17 mouse cellular contexts compared by ENCODE assay signal in the genomic region with DNA sequence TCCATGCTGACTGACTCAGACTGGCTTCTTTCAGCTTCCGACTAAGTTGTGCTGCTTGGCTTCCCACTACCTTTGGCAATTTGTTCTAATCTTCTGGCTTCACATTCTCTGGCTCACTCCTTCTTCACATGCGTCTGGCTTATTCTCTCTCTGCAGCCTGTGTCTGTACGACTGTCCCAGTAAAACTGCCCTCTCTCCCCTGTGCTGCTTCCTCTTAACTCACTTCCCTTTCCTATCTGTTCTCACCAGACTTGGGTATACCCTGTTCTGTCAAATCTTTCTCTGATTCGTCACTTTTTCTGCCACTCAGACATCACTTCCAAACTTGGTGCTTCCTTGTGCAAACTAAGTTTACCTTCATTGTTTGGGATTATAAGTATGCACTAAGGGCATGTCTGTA. TPM values are rescaled to one million over a fixed set of nuclear protein-coding genes. Genes with fewer than 3 reads are reported as not detected.
DNase-seq lines count a peak whose midpoint lies in the region; ATAC-seq and TF ChIP-seq lines count a peak whose summit lies in the region.
"Had no signal": no experiment of that assay in that cellular context is flagged by ENCODE, and none has a peak within 500 bp of the region (broad histone marks: within the 10 kb centered on the region; RNA-seq: fewer than 3 reads in every experiment).

No protein-coding gene starts in this region.

- no peaks in the 10 kb centered on the region for H3K9me3 ChIP-seq in liver, embryonic 15.5 days (replicated peaks)
- no peaks in the 10 kb centered on the region for H3K9me3 ChIP-seq in liver, embryonic 11.5 days (ENCODE audit: control insufficient read depth, low read length)
- no peaks in the 10 kb centered on the region for H3K9me3 ChIP-seq in MEL (replicated peaks; ENCODE audit: insufficient read depth, low read length)
- H3K9me3 ChIP-seq: embryonic facial prominence, embryonic 10.5 days; midbrain, embryonic 12.5 days; neural tube, embryonic 12.5 days had no signal

- H3K4me3 ChIP-seq in liver, embryonic 15.5 days (replicated peaks), result no peak overlapping the region
- no peak overlapping the region for H3K4me3 ChIP-seq in liver, embryonic 11.5 days (ENCODE audit: low read depth, low read length)
- H3K4me3 ChIP-seq in MEL (ENCODE audit: control insufficient read depth in 1 of 2, insufficient read depth in 1 of 2, low read depth in 2 of 2, low read length in 2 of 2), result peak overlapping the region; percentile 34 to 56
- peak overlapping the region; percentile 30 for H3K4me3 ChIP-seq in macrophage (ENCODE audit: inconsistent target)
- no peak overlapping the region for H3K4me3 ChIP-seq in layer of hippocampus, adult 2 months
- H3K4me3 ChIP-seq: embryonic facial prominence, embryonic 10.5 days; midbrain, embryonic 12.5 days; neural tube, embryonic 12.5 days had no signal

- H3K36me3 ChIP-seq in liver, embryonic 15.5 days (replicated peaks), result no peaks in the 10 kb centered on the region
- H3K36me3 ChIP-seq in liver, embryonic 11.5 days (ENCODE audit: control insufficient read depth, insufficient read depth, low read length), result no peaks in the 10 kb centered on the region
- peaks cover 0 to 7% of the 10 kb centered on the region in 2 experiments; a peak in 2 of 4 replicates for H3K36me3 ChIP-seq in MEL (ENCODE audit: control insufficient read depth in 1 of 2, insufficient read depth in 2 of 2, low read length in 2 of 2)
- H3K36me3 ChIP-seq in macrophage (ENCODE audit: inconsistent target), result no peaks in the 10 kb centered on the region
- H3K36me3 ChIP-seq: embryonic facial prominence, embryonic 10.5 days; midbrain, embryonic 12.5 days; neural tube, embryonic 12.5 days had no signal

- no peak for ATAC-seq in liver, embryonic 15.5 days (ENCODE audit: insufficient read depth)
- no peak for ATAC-seq in liver, embryonic 11.5 days (replicated peaks; ENCODE audit: low FRiP score)

- TF ChIP-seq EP300 in MEL (IDR thresholded peaks at IDR 0.05; ENCODE audit: low read depth in 1 of 2, low read length in 2 of 2), result peak; percentile 33 to 44; a peak in 2 of 4 replicates

- peak overlapping the region; percentile 20; the same call in 1 of the 2 replicates for H3K27ac ChIP-seq in liver, embryonic 15.5 days (replicated peaks)
- no peak overlapping the region for H3K27ac ChIP-seq in liver, embryonic 11.5 days (ENCODE audit: low read depth, low read length)
- H3K27ac ChIP-seq in MEL (ENCODE audit: control insufficient read depth, low read depth, low read length), result peak overlapping the region; percentile 88
- peak overlapping the region; percentile 37 for H3K27ac ChIP-seq in macrophage
- H3K27ac ChIP-seq in layer of hippocampus, adult 2 months, result no peak overlapping the region
- H3K27ac ChIP-seq: embryonic facial prominence, embryonic 10.5 days; midbrain, embryonic 12.5 days; neural tube, embryonic 12.5 days had no signal

- H3K79me2 ChIP-seq in MEL (ENCODE audit: control insufficient read depth, insufficient read depth, low read length, poor library complexity) (no peaks in the 10 kb centered on the region), macrophage (ENCODE audit: inconsistent target) (no peaks in the 10 kb centered on the region)

- no peak overlapping the region; the same call in 1 of the 2 replicates for H3K4me2 ChIP-seq in liver, embryonic 15.5 days
- no peak overlapping the region for H3K4me2 ChIP-seq in liver, embryonic 11.5 days
- H3K4me2 ChIP-seq: midbrain, embryonic 12.5 days; neural tube, embryonic 12.5 days had no signal

- no peaks in the 10 kb centered on the region for H3K27me3 ChIP-seq in liver, embryonic 15.5 days
- no peaks in the 10 kb centered on the region for H3K27me3 ChIP-seq in liver, embryonic 11.5 days (replicated peaks; ENCODE audit: control insufficient read depth, insufficient read depth, low read length)
- H3K27me3 ChIP-seq in MEL (ENCODE audit: control insufficient read depth in 1 of 2, insufficient read depth in 2 of 2, low read length in 2 of 2), result no peaks in the 10 kb centered on the region
- H3K27me3 ChIP-seq: neural tube, embryonic 12.5 days had no signal

- no peak for DNase-seq in liver, embryonic 11.5 days (ENCODE audit: low spot score)
- DNase-seq in MEL (ENCODE audit: low read depth, low spot score), result peak; percentile 89
- DNase-seq in ovary, adult 18-20 months (ENCODE audit: low spot score), result no peak
- DNase-seq in layer of hippocampus, adult 2 months (ENCODE audit: low spot score in 2 of 2), result no peak
- no peak for DNase-seq in left cerebral cortex, adult 18-20 months (ENCODE audit: low spot score in 2 of 2)
- DNase-seq: cerebellum, adult 8-10 months; kidney, adult 18-20 months; kidney, postnatal 14 days; liver, postnatal 0 days; lung, postnatal 14 days; right cerebral cortex, postnatal 14 days; thymus, adult 2 months had no signal

- no peaks in the 10 kb centered on the region; the same call in 1 of the 2 replicates for H3K4me1 ChIP-seq in liver, embryonic 15.5 days (replicated peaks)
- H3K4me1 ChIP-seq in liver, embryonic 11.5 days (replicated peaks; ENCODE audit: control insufficient read depth, insufficient read depth, low read length), result no peaks in the 10 kb centered on the region
- H3K4me1 ChIP-seq in MEL (ENCODE audit: control insufficient read depth in 1 of 2, insufficient read depth in 2 of 2, low read length in 2 of 2), result 0 out of 4 replicates have a peak, but pooled peaks cover 0 to 5% of the 10 kb centered on the region in 2 experiments
- H3K4me1 ChIP-seq: midbrain, embryonic 12.5 days; neural tube, embryonic 12.5 days had no signal

- H3K9ac ChIP-seq in liver, embryonic 15.5 days, result no peak overlapping the region
- no peak overlapping the region for H3K9ac ChIP-seq in liver, embryonic 11.5 days (ENCODE audit: low read depth, low read length)
- peak overlapping the region; percentile 64 for H3K9ac ChIP-seq in MEL (ENCODE audit: control insufficient read depth, low read depth, low read length, poor library complexity, severe bottlenecking)
- H3K9ac ChIP-seq: liver, postnatal 0 days; midbrain, embryonic 12.5 days; neural tube, embryonic 12.5 days had no signal

- no peak for TF ChIP-seq CTCF in MEL (IDR thresholded peaks at IDR 0.05 in 2 of 3, conservative IDR thresholded peaks at IDR 0.05 in 1 of 3; ENCODE audit: control insufficient read depth in 1 of 3, insufficient read depth in 1 of 3, low read depth in 2 of 3, low read length in 3 of 3, poor library complexity in 1 of 3, severe bottlenecking in 1 of 3)
- no peak for TF ChIP-seq CTCF in layer of hippocampus, adult 2 months (conservative IDR thresholded peaks at IDR 0.05)

- peak; percentile 54 to 86; a peak in 3 of 4 replicates for TF ChIP-seq POLR2A in MEL (IDR thresholded peaks at IDR 0.05; ENCODE audit: control insufficient read depth in 1 of 2, insufficient read depth in 1 of 2, low read depth in 1 of 2, low read length in 2 of 2, poor library complexity in 1 of 2)

- TF ChIP-seq RAD21 in MEL (IDR thresholded peaks at IDR 0.05; ENCODE audit: low read depth, low read length), result no peak

- 44% methylated on average over 4 of the region's 4 CpGs for WGBS in liver, embryonic 15.5 days (ENCODE audit: insufficient replicate concordance)
- 62% methylated on average over 4 of the region's 4 CpGs for WGBS in liver, embryonic 11.5 days
- WGBS in macrophage (ENCODE audit: missing documents), result 38% methylated on average over 4 of the region's 4 CpGs

RNA-seq across cellular contexts. Expression of a gene that starts 15.6 kb away (rescaled TPM):
- 21.0 and 22.4 TPM in 2 replicates for polyA plus RNA-seq in liver, embryonic 15.5 days (2015; fragmentation: Nextera tagmentation; extraction: Ambion mirVana)
- 42.3 and 44.9 TPM in 2 replicates for polyA plus RNA-seq in liver, embryonic 11.5 days (2014; fragmentation: Nextera tagmentation; extraction: Ambion mirVana)
- total RNA-seq in MEL (2012; rRNA removed), result 27.2 and 27.8 TPM in 2 replicates
- 10 to 100 TPM in 1 of 2 experiments, not detected in 1; 53.0 TPM for polyA plus RNA-seq in MEL (2012; ENCODE audit: insufficient read depth in 1 of 2, insufficient read length in 2 of 2, low read depth in 1 of 2, low replicate concordance in 2 of 2, missing spikeins in 1 of 2)
- total RNA-seq in macrophage (2018; cell fraction: chromatin; rRNA removed), result 10 to 100 TPM; 11.7 to 73.8 (median 34.5) TPM
- total RNA-seq in macrophage (2018; cell fraction: cytosol; rRNA removed), result 10 to 100 TPM in 8 of 26 experiments, 1 to 10 TPM in 18; 5.4 to 12.3 (median 9.1) TPM
- total RNA-seq in macrophage (2018; cell fraction: nucleus; rRNA removed), result 10 to 100 TPM in 25 of 26 experiments, 1 to 10 TPM in 1; 7.4 to 43.6 (median 20.9) TPM
- 9.0 to 10.5 TPM (median 10.4 TPM) in 3 replicates for polyA plus RNA-seq in macrophage (2018)
- total RNA-seq in layer of hippocampus, adult 2 months (2021), result 10 to 100 TPM; 15.2 to 16.2 TPM
- 10 to 100 TPM; 14.8 to 19.7 TPM for total RNA-seq in left cerebral cortex, adult 18-20 months (2021)

RNA-seq across cellular contexts. Expression of a gene that starts 16.5 kb away (rescaled TPM):
- polyA plus RNA-seq in liver, embryonic 15.5 days (2015; fragmentation: Nextera tagmentation; extraction: Ambion mirVana), result 2.9 and 3.9 TPM in 2 replicates
- polyA plus RNA-seq in liver, embryonic 11.5 days (2014; fragmentation: Nextera tagmentation; extraction: Ambion mirVana), result 3.0 and 3.3 TPM in 2 replicates
- 5.8 and 6.2 TPM in 2 replicates for total RNA-seq in MEL (2012; rRNA removed)
- polyA plus RNA-seq in MEL (2012; ENCODE audit: insufficient read depth in 1 of 2, insufficient read length in 2 of 2, low read depth in 1 of 2, low replicate concordance in 2 of 2, missing spikeins in 1 of 2), result 10 to 100 TPM in 1 of 2 experiments, not detected in 1; 11.4 TPM
- total RNA-seq in macrophage (2018; cell fraction: chromatin; rRNA removed), result 1 to 10 TPM in 21 of 26 experiments, under 1 TPM in 5; 0.25 to 5.7 (median 1.6) TPM
- total RNA-seq in macrophage (2018; cell fraction: cytosol; rRNA removed), result 1 to 10 TPM in 24 of 26 experiments, under 1 TPM in 2; 0.85 to 4.7 (median 1.9) TPM
- total RNA-seq in macrophage (2018; cell fraction: nucleus; rRNA removed), result 1 to 10 TPM in 23 of 26 experiments, under 1 TPM in 3; 0.58 to 5.7 (median 1.8) TPM
- 1.2 to 4.3 TPM (median 3.6 TPM) in 3 replicates for polyA plus RNA-seq in macrophage (2018)
- total RNA-seq in layer of hippocampus, adult 2 months (2021), result not detected
- total RNA-seq in left cerebral cortex, adult 18-20 months (2021), result not detected

RNA-seq across cellular contexts. Expression of a gene that starts 24.8 kb away (rescaled TPM):
- 10.5 and 11.0 TPM in 2 replicates for polyA plus RNA-seq in liver, embryonic 15.5 days (2015; fragmentation: Nextera tagmentation; extraction: Ambion mirVana)
- 22.8 and 24.0 TPM in 2 replicates for polyA plus RNA-seq in liver, embryonic 11.5 days (2014; fragmentation: Nextera tagmentation; extraction: Ambion mirVana)
- total RNA-seq in MEL (2012; rRNA removed), result 21.8 and 22.8 TPM in 2 replicates
- 10 to 100 TPM in 1 of 2 experiments, not detected in 1; 32.0 TPM for polyA plus RNA-seq in MEL (2012; ENCODE audit: insufficient read depth in 1 of 2, insufficient read length in 2 of 2, low read depth in 1 of 2, low replicate concordance in 2 of 2, missing spikeins in 1 of 2)
- total RNA-seq in macrophage (2018; cell fraction: chromatin; rRNA removed), result 100 to 1,000 TPM in 3 of 26 experiments, 10 to 100 TPM in 23; 17.8 to 107 (median 48.7) TPM
- total RNA-seq in macrophage (2018; cell fraction: cytosol; rRNA removed), result 10 to 100 TPM in 24 of 26 experiments, 1 to 10 TPM in 2; 9.7 to 17.0 (median 13.4) TPM
- total RNA-seq in macrophage (2018; cell fraction: nucleus; rRNA removed), result 10 to 100 TPM in 25 of 26 experiments, 1 to 10 TPM in 1; 9.8 to 56.9 (median 30.2) TPM
- polyA plus RNA-seq in macrophage (2018), result 7.5 to 16.7 TPM (median 12.4 TPM) in 3 replicates
- total RNA-seq in layer of hippocampus, adult 2 months (2021), result 10 to 100 TPM; 44.9 to 49.5 TPM
- 10 to 100 TPM; 47.1 to 51.2 TPM for total RNA-seq in left cerebral cortex, adult 18-20 months (2021)

RNA-seq across cellular contexts. Expression of a gene that starts 25.3 kb away (rescaled TPM):
- polyA plus RNA-seq in liver, embryonic 15.5 days (2015; fragmentation: Nextera tagmentation; extraction: Ambion mirVana), result 218 and 233 TPM in 2 replicates
- 489 and 507 TPM in 2 replicates for polyA plus RNA-seq in liver, embryonic 11.5 days (2014; fragmentation: Nextera tagmentation; extraction: Ambion mirVana)
- 515 and 516 TPM in 2 replicates for total RNA-seq in MEL (2012; rRNA removed)
- polyA plus RNA-seq in MEL (2012; ENCODE audit: insufficient read depth in 1 of 2, insufficient read length in 2 of 2, low read depth in 1 of 2, low replicate concordance in 2 of 2, missing spikeins in 1 of 2) (100 to 1,000 TPM in 1 of 2 experiments, not detected in 1; 528 TPM), macrophage (2018) (136 to 262 TPM (median 187 TPM) in 3 replicates)
- 10 to 100 TPM in 22 of 26 experiments, 1 to 10 TPM in 4; 4.5 to 45.2 (median 24.0) TPM for total RNA-seq in macrophage (2018; cell fraction: chromatin; rRNA removed)
- 100 to 1,000 TPM; 295 to 451 (median 347) TPM for total RNA-seq in macrophage (2018; cell fraction: cytosol; rRNA removed)
- 100 to 1,000 TPM in 7 of 26 experiments, 10 to 100 TPM in 19; 34.9 to 204 (median 76.4) TPM for total RNA-seq in macrophage (2018; cell fraction: nucleus; rRNA removed)
- 100 to 1,000 TPM; 301 to 309 TPM for total RNA-seq in layer of hippocampus, adult 2 months (2021)
- 100 to 1,000 TPM; 318 to 349 TPM for total RNA-seq in left cerebral cortex, adult 18-20 months (2021)

RNA-seq across cellular contexts. Expression of a gene that starts 25.5 kb away (rescaled TPM):
- polyA plus RNA-seq in liver, embryonic 15.5 days (2015; fragmentation: Nextera tagmentation; extraction: Ambion mirVana), result 21.2 and 25.6 TPM in 2 replicates
- 54.9 and 58.0 TPM in 2 replicates for polyA plus RNA-seq in liver, embryonic 11.5 days (2014; fragmentation: Nextera tagmentation; extraction: Ambion mirVana)
- total RNA-seq in MEL (2012; rRNA removed), result 22.3 and 24.5 TPM in 2 replicates
- polyA plus RNA-seq in MEL (2012; ENCODE audit: insufficient read depth in 1 of 2, insufficient read length in 2 of 2, low read depth in 1 of 2, low replicate concordance in 2 of 2, missing spikeins in 1 of 2) (10 to 100 TPM in 1 of 2 experiments, not detected in 1; 28.8 TPM), macrophage (2018) (27.4 to 36.4 TPM (median 34.4 TPM) in 3 replicates)
- 10 to 100 TPM in 23 of 26 experiments, 1 to 10 TPM in 3; 6.8 to 54.5 (median 28.7) TPM for total RNA-seq in macrophage (2018; cell fraction: chromatin; rRNA removed)
- 10 to 100 TPM; 19.0 to 35.1 (median 28.1) TPM for total RNA-seq in macrophage (2018; cell fraction: cytosol; rRNA removed)
- total RNA-seq in macrophage (2018; cell fraction: nucleus; rRNA removed), result 10 to 100 TPM; 11.4 to 48.2 (median 21.9) TPM
- 10 to 100 TPM; 26.0 to 26.1 TPM for total RNA-seq in layer of hippocampus, adult 2 months (2021)
- total RNA-seq in left cerebral cortex, adult 18-20 months (2021), result 10 to 100 TPM; 20.1 to 22.8 TPM

Comparison
In these comparisons a context has a peak if more than half of its experiments do, and no peak if none do; other contexts are left out.
1. H3K27ac ChIP-seq: peak in liver, embryonic 15.5 days (single experiment), MEL (single experiment) and macrophage (single experiment); none in liver, embryonic 11.5 days (single experiment) and layer of hippocampus, adult 2 months (single experiment).
2. H3K4me3 ChIP-seq: peak in MEL (2 of 2) and macrophage (single experiment); none in liver, embryonic 15.5 days (single experiment), liver, embryonic 11.5 days (single experiment) and layer of hippocampus, adult 2 months (single experiment).